Comparison of ENCODE assay signal across 9 mouse cellular contexts in genomic region chr13:92960031-92960430, GRCm38 (mm10).
A peak's percentile ranks its signal among the peaks of the same experiment; 100 is the strongest.
DNase-seq lines count a peak whose midpoint lies in the region; ATAC-seq lines count a peak whose summit lies in the region.
"Had no signal": no experiment of that assay in that cellular context is flagged by ENCODE, and none has a peak within 500 bp of the region (broad histone marks: within the 10 kb centered on the region; RNA-seq: fewer than 3 reads in every experiment).

No protein-coding gene starts in this region.

- no peak for DNase-seq in hindbrain, embryonic 14.5 days (ENCODE audit: low spot score)
- DNase-seq in embryonic facial prominence, embryonic 14.5 days (ENCODE audit: low spot score) = peak; percentile 18
- peak; percentile 54 for DNase-seq in layer of hippocampus, adult 9-11 months
- DNase-seq in right cerebral cortex, postnatal 10 days (ENCODE audit: low spot score in 2 of 2) = peak; percentile 67 to 85
- no peak for DNase-seq in kidney, adult 8-10 months
- DNase-seq in spleen, adult 12 weeks (ENCODE audit: low spot score) = no peak

- H3K9ac ChIP-seq in hindbrain, embryonic 15.5 days = no peak overlapping the region
- no peak overlapping the region for H3K9ac ChIP-seq in hindbrain, embryonic 14.5 days
- no peak overlapping the region for H3K9ac ChIP-seq in embryonic facial prominence, embryonic 14.5 days (ENCODE audit: low read depth, low read length)

- H3K27ac ChIP-seq in hindbrain, embryonic 15.5 days (replicated peaks) = no peak overlapping the region
- no peak overlapping the region for H3K27ac ChIP-seq in hindbrain, embryonic 14.5 days
- no peak overlapping the region for H3K27ac ChIP-seq in embryonic facial prominence, embryonic 14.5 days (replicated peaks; ENCODE audit: low read depth, low read length)

- H3K4me1 ChIP-seq in hindbrain, embryonic 15.5 days (replicated peaks) = no peaks in the 10 kb centered on the region
- no peaks in the 10 kb centered on the region for H3K4me1 ChIP-seq in hindbrain, embryonic 14.5 days (replicated peaks; ENCODE audit: control insufficient read depth, insufficient read depth, low read length)
- no peaks in the 10 kb centered on the region for H3K4me1 ChIP-seq in embryonic facial prominence, embryonic 14.5 days (ENCODE audit: control insufficient read depth, insufficient read depth, low read length)

- no peak overlapping the region for H3K4me3 ChIP-seq in hindbrain, embryonic 15.5 days
- H3K4me3 ChIP-seq in hindbrain, embryonic 14.5 days (replicated peaks; ENCODE audit: low read length) = no peak overlapping the region
- no peak overlapping the region for H3K4me3 ChIP-seq in embryonic facial prominence, embryonic 14.5 days (ENCODE audit: low read depth, low read length)

- no peaks in the 10 kb centered on the region for H3K27me3 ChIP-seq in hindbrain, embryonic 15.5 days
- no peaks in the 10 kb centered on the region for H3K27me3 ChIP-seq in hindbrain, embryonic 14.5 days (ENCODE audit: control insufficient read depth, insufficient read depth, low read length)
- no peaks in the 10 kb centered on the region for H3K27me3 ChIP-seq in embryonic facial prominence, embryonic 14.5 days (replicated peaks; ENCODE audit: control insufficient read depth, insufficient read depth, low read length)

- peak; percentile 71; the same call in 1 of the 2 replicates for ATAC-seq in hindbrain, embryonic 15.5 days (ENCODE audit: low FRiP score, low read depth)
- no peak for ATAC-seq in hindbrain, embryonic 14.5 days (ENCODE audit: low FRiP score)
- no peak for ATAC-seq in embryonic facial prominence, embryonic 14.5 days (ENCODE audit: low read depth)
- no peak for ATAC-seq in megakaryocyte progenitor cell, adult 5-6 weeks (replicated peaks; ENCODE audit: poor library complexity)

- no peaks in the 10 kb centered on the region for H3K9me3 ChIP-seq in hindbrain, embryonic 15.5 days
- no peaks in the 10 kb centered on the region for H3K9me3 ChIP-seq in hindbrain, embryonic 14.5 days (ENCODE audit: control insufficient read depth, low read length)
- H3K9me3 ChIP-seq in embryonic facial prominence, embryonic 14.5 days (ENCODE audit: control insufficient read depth, low read length) = no peaks in the 10 kb centered on the region

- 54% methylated on average over 4 of the region's 4 CpGs for WGBS in hindbrain, embryonic 15.5 days
- 58% methylated on average over 4 of the region's 4 CpGs for WGBS in hindbrain, embryonic 14.5 days
- WGBS in embryonic facial prominence, embryonic 14.5 days = 67% methylated on average over 4 of the region's 4 CpGs

- no peak overlapping the region for H3K4me2 ChIP-seq in hindbrain, embryonic 15.5 days
- no peak overlapping the region for H3K4me2 ChIP-seq in hindbrain, embryonic 14.5 days (replicated peaks)
- no peak overlapping the region for H3K4me2 ChIP-seq in embryonic facial prominence, embryonic 14.5 days (ENCODE audit: low read depth, low read length)
- H3K4me2 ChIP-seq: liver, embryonic 11.5 days had no signal

- H3K36me3 ChIP-seq in hindbrain, embryonic 15.5 days = no peaks in the 10 kb centered on the region
- H3K36me3 ChIP-seq in hindbrain, embryonic 14.5 days (replicated peaks; ENCODE audit: control insufficient read depth, insufficient read depth) = no peaks in the 10 kb centered on the region
- no peaks in the 10 kb centered on the region for H3K36me3 ChIP-seq in embryonic facial prominence, embryonic 14.5 days (ENCODE audit: control insufficient read depth, insufficient read depth, low read length)

Comparison
In these comparisons a context has a peak if more than half of its experiments do, and no peak if none do; other contexts are left out.
1. DNase-seq: peak in embryonic facial prominence, embryonic 14.5 days (single experiment), layer of hippocampus, adult 9-11 months (single experiment) and right cerebral cortex, postnatal 10 days (2 of 2); none in hindbrain, embryonic 14.5 days (single experiment), kidney, adult 8-10 months (0 of 2) and spleen, adult 12 weeks (single experiment).